17 mouse cellular contexts compared by ENCODE assay signal in genomic region chr12:104652021-104652420, GRCm38 (mm10).
DNase-seq lines count a peak whose midpoint lies in the region; TF ChIP-seq lines count a peak whose summit lies in the region.
"Had no signal": no experiment of that assay in that cellular context is flagged by ENCODE, and none has a peak within 500 bp of the region (broad histone marks: within the 10 kb centered on the region; RNA-seq: fewer than 3 reads in every experiment).

No protein-coding gene starts in this region.

- TF ChIP-seq CTCF in gastrocnemius, adult 2 months (IDR thresholded peaks at IDR 0.05) = no peak

- H3K4me3 ChIP-seq in gastrocnemius, adult 2 months = no peak overlapping the region

- peak; percentile 50 for DNase-seq in gastrocnemius, adult 18-20 months (ENCODE audit: low spot score)
- no peak for DNase-seq in gastrocnemius, postnatal 14 days
- peak; percentile 66 for DNase-seq in gastrocnemius, adult 2 months
- no peak for DNase-seq in gastrocnemius, postnatal 10 days
- peak; percentile 62 for DNase-seq in gastrocnemius, postnatal 25 days
- DNase-seq in gastrocnemius, postnatal 4 days (ENCODE audit: low spot score in 2 of 2) = no peak
- DNase-seq in skeletal muscle tissue, adult 2 months (ENCODE audit: low read depth, low spot score) = peak; percentile 79
- no peak for DNase-seq in heart, adult 8-10 months (ENCODE audit: low spot score)
- DNase-seq: adrenal gland, adult 2 months; adrenal gland, adult 8-10 months; adrenal gland, postnatal 10 days; adrenal gland, postnatal 14 days; adrenal gland, postnatal 25 days; adrenal gland, postnatal 36 days; B cell, adult 2 months; cerebellum, adult 11 months; cerebellum, adult 11-12 months had no signal

- intact Hi-C loops in gastrocnemius, postnatal 14 days (cut with DNase I; ENCODE audit: low total_unique reads) = no loop called here
- intact Hi-C loops in gastrocnemius, adult 2 months (cut with DNase I) = no loop called here

- H3K27ac ChIP-seq in gastrocnemius, adult 2 months = peak overlapping the region; percentile 79

Comparison
In these comparisons a context has a peak if more than half of its experiments do, and no peak if none do; other contexts are left out.
1. DNase-seq: peak in gastrocnemius, adult 18-20 months (single experiment), gastrocnemius, adult 2 months (single experiment), gastrocnemius, postnatal 25 days (single experiment) and skeletal muscle tissue, adult 2 months (single experiment); none in gastrocnemius, postnatal 14 days (single experiment), gastrocnemius, postnatal 10 days (single experiment), gastrocnemius, postnatal 4 days (0 of 2) and heart, adult 8-10 months (single experiment).